Mouse (Mus musculus) liver, embryonic 14 days (tissue): ENCODE data around the gene Clcn1. TPM values are rescaled to one million over a fixed set of nuclear protein-coding genes. Genes with fewer than 3 reads are reported as not detected.

Source experiments
- polyA plus RNA-seq: library from polyadenylated mRNA; depleted of rRNA; stranded (reverse); fragments of >200 nt; gene quantifications from 2 replicates; pipeline ENCODE4 v1.2.3, GENCODE M21; 2012; rRNA removed

Clcn1 gene
- 0.20 and 0.26 TPM in 2 replicates for polyA plus RNA-seq

GRCm38 (mm10) chr6:42286448-42286847 lies at the start of gene Clcn1:
Clcn1 (plus strand) TSS chr6:42286685.

GRCm38 (mm10) chr6:42245711-42246353 lies 40.7 kb upstream of the Clcn1 start, which contains the start of gene Gstk1:
Gstk1 (plus strand) TSS chr6:42245935.

GRCm38 (mm10) chr6:42261524-42262170 lies 24.8 kb upstream of the Clcn1 start, which contains the start of gene Tmem139:
Tmem139 (plus strand) TSS chr6:42261970.

GRCm38 (mm10) chr6:42264626-42265312 lies 21.7 kb upstream of the Clcn1 start, which contains the start of gene Casp2:
Casp2 (plus strand) TSS chr6:42264985.

GRCm38 (mm10) chr6:42324482-42325267 lies 38.2 kb downstream of the Clcn1 start, which contains the start of gene Fam131b:
Fam131b (minus strand) TSS chr6:42324643.

GRCm38 (mm10) chr6:42349426-42350020 lies 63.0 kb downstream of the Clcn1 start, which contains the start of gene Zyx:
Zyx (plus strand) TSS chr6:42349630.

Other genes with a start within 250 kb of the Clcn1 start
- gene Sva, start 248.3 kb upstream of the Clcn1 start, polyA plus RNA-seq = not detected in 2 replicates
- not detected in 2 replicates for gene Tas2r139, start 145.7 kb upstream of the Clcn1 start, polyA plus RNA-seq
- gene Tas2r144, start 71.4 kb upstream of the Clcn1 start, polyA plus RNA-seq = not detected in 2 replicates
- 4.6 and 5.2 TPM in 2 replicates for gene Gstk1, start 40.8 kb upstream of the Clcn1 start, polyA plus RNA-seq
- gene Tmem139, start 24.7 kb upstream of the Clcn1 start, polyA plus RNA-seq = 0.05 TPM in 1 of 2 replicates, not detected in the other
- 26.3 and 29.7 TPM in 2 replicates for gene Casp2, start 21.7 kb upstream of the Clcn1 start, polyA plus RNA-seq
- 0.06 and 0.08 TPM in 2 replicates for gene Fam131b, start 38.0 kb downstream of the Clcn1 start, polyA plus RNA-seq
- 22.2 and 28.6 TPM in 2 replicates for gene Zyx, start 62.9 kb downstream of the Clcn1 start, polyA plus RNA-seq
- 3.7 and 4.0 TPM in 2 replicates for gene Epha1, start 86.6 kb downstream of the Clcn1 start, polyA plus RNA-seq
- gene Tas2r143, start 113.6 kb downstream of the Clcn1 start, polyA plus RNA-seq = not detected in 2 replicates
- gene Tas2r135, start 118.7 kb downstream of the Clcn1 start, polyA plus RNA-seq = not detected in 2 replicates
- gene Tas2r126, start 147.8 kb downstream of the Clcn1 start, polyA plus RNA-seq = not detected in 2 replicates
- gene Olfr458, start 178.5 kb downstream of the Clcn1 start, polyA plus RNA-seq = not detected in 2 replicates
- not detected in 2 replicates for gene Olfr457, start 189.7 kb downstream of the Clcn1 start, polyA plus RNA-seq
- not detected in 2 replicates for gene Olfr456, start 200.5 kb downstream of the Clcn1 start, polyA plus RNA-seq